Mouse (Mus musculus) bone marrow, adult 2 months (tissue): ENCODE measurements around the gene Mlst8. TPM values are rescaled to one million over a fixed set of nuclear protein-coding genes. Genes with fewer than 3 reads are reported as not detected.

ENCODE experiments used
- H3K27ac ChIP-seq: fragments of 200-500 bp; 2 replicates; pipeline ENCODE4 v1.5.1; 2012; ENCODE audit warnings: low read depth, mild to moderate bottlenecking, control low read depth, inconsistent platforms, low read length; ENCODE audit not compliant: control insufficient read depth, poor library complexity, insufficient read depth
- H3K4me1 ChIP-seq: fragments of 200-500 bp; 2 replicates; pipeline ENCODE4 v1.6.1; 2011; ENCODE audit warnings: low read length; ENCODE audit not compliant: control insufficient read depth, insufficient read depth
- H3K4me3 ChIP-seq: fragments of 200-500 bp; replicated peaks from 2 replicates; pipeline ENCODE3; 2011; ENCODE audit warnings: mild to moderate bottlenecking, low read depth, low read length, control low read depth; ENCODE audit not compliant: control insufficient read depth
- CTCF ChIP-seq: fragments of 200-500 bp; IDR thresholded peaks from 2 replicates; pipeline ENCODE4 v1.5.1; 2011; ENCODE audit warnings: low read length, control low read depth; ENCODE audit not compliant: control insufficient read depth, insufficient read depth
- POLR2A ChIP-seq: fragments of 200-500 bp; IDR thresholded peaks from 2 replicates; pipeline ENCODE4 v1.6.1; 2011; ENCODE audit warnings: low read depth, mild to moderate bottlenecking, control low read depth, low read length, borderline replicate concordance; ENCODE audit not compliant: control insufficient read depth
- WGBS: fragments of 180-500 bp; shearing (Covaris S2); methylation state at CpG from one replicate; pipeline ENCODE4 v1.1.7; 2018; 5-methylcytosine and 5-hydroxymethylcytosine counted together
- polyA plus RNA-seq: library from polyadenylated mRNA; stranded (reverse); fragments of >200 nt; gene quantifications from 2 replicates; pipeline ENCODE4 v1.2.4, GENCODE M21; 2011; ENCODE audit warnings: low replicate concordance; ENCODE audit not compliant: missing spikeins, insufficient read depth, insufficient read length

The Mlst8 gene
- polyA plus RNA-seq, 1 experiment = 22.9 TPM

GRCm38 (mm10) chr17:24513609-24514008, 34.7 kb upstream of the Mlst8 start:
- TF ChIP-seq POLR2A = no peak
- peak; percentile 43; the same call in 1 of the 2 replicates for TF ChIP-seq CTCF
- 60% methylated on average over 5 of the region's 5 CpGs for WGBS
- no peak overlapping the region for H3K4me3 ChIP-seq
- H3K4me1 ChIP-seq = no peaks in the 10 kb centered on the region
- H3K27ac ChIP-seq = no peak overlapping the region

DNA sequence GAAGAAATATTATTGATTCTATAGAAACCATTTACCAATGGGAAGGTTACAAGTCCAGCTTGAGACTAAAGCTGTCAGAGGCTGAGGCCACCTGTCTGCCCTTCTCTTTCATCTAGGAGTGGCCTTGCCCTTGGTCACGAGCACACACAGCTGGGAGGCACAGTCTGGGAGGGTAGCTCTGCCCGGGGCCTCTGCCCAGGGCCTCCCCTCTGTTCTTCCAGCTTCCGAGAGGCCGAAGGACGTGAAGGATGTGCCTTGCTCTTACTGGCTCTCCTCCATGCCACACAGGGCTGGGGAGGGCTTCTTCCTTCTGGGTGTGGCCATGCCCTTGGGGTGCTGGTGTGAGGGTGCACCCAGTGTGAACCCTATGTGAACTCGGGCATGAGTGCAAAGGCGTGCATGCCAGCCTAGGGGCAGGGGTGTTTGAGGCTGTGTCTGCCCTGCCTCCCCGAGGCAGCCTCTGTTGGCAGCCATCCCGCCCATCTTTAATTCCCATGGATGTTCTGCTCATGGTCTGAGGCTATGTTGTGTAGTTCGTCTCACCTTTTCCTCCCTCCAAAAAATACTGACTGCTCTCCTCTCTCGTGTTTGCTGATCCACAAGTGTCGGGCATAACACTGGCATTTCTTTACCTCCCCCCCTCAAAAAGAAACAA, 29.1 kb upstream of the Mlst8 start:
- Histone ChIP-seq H3K27ac (no peak overlapping the region; the same call in 1 of the 2 replicates), H3K4me3 (no peak overlapping the region), H3K4me1 (no peaks in the 10 kb centered on the region)
- WGBS = 84% methylated on average over 12 of the region's 12 CpGs
- TF ChIP-seq CTCF (no peak), POLR2A (no peak)

DNA sequence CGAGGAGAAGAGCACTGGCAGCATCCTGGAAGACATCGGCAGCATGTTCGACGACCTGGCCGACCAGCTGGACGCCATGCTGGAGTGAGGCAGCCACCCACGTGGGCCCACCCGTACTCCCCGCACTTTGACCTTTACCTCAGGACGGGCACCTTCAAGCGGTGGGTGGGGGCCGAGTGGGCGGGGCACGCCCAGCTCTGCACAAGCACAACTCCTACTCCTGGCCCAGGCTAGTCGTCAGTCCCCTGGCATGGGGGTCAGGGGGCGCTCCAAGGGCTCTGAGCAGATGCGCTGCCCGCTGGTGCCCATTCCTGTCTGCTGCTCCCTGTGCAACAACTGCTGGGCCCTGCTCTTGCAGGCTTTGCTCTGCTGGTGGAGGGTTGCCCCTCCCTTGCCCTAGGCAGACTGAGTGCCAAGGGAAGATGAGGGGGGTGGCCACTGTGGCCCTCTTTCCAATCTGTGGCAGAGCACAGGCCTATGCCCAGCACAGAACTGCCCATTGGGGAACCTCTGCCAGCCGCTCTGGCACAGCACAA, 28.3 kb upstream of the Mlst8 start:
- Histone ChIP-seq H3K4me1 (no peaks in the 10 kb centered on the region), H3K4me3 (no peak overlapping the region), H3K27ac (no peak overlapping the region)
- 75% methylated on average over 19 of the region's 19 CpGs for WGBS
- TF ChIP-seq CTCF (no peak), POLR2A (no peak)

GRCm38 (mm10) chr17:24506332-24507070, 27.6 kb upstream of the Mlst8 start:
- no peak overlapping the region for H3K4me3 ChIP-seq
- H3K27ac ChIP-seq = no peak overlapping the region
- no peaks in the 10 kb centered on the region; the same call in 1 of the 2 replicates for H3K4me1 ChIP-seq
- 60% methylated on average over 36 of the region's 36 CpGs for WGBS
- no peak for TF ChIP-seq CTCF
- TF ChIP-seq POLR2A = no peak

- WGBS = 93% methylated on average over 30 of the region's 30 CpGs
- no peak overlapping the region for H3K4me3 ChIP-seq
- no peak overlapping the region for H3K27ac ChIP-seq
- H3K4me1 ChIP-seq = no peaks in the 10 kb centered on the region; the same call in 1 of the 2 replicates
- TF ChIP-seq POLR2A = no peak
- no peak for TF ChIP-seq CTCF
Observed at GRCm38 (mm10) chr17:24505286-24505955, 26.5 kb upstream of the Mlst8 start.

DNA sequence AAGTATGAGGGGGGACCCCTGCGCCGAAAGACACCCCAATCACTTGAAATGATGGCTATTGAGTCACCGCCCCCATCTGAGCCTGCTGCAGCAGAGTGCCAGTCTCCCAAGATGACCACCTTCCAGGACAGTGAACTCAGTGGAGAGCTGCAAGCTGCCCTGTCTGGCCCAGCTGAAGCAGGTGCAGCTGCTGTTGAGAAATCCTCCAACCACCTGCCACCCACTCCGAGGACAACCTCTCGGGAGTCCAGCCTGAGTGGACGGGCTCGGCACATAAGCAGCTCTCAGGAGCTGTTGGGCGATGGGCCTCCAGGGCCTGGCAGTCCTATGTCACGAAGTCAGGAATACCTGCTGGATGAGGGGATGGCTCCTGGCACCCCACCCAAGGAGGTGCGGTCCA, 25.2 kb upstream of the Mlst8 start:
- Histone ChIP-seq H3K4me3 (no peak overlapping the region), H3K27ac (no peak overlapping the region), H3K4me1 (no peaks in the 10 kb centered on the region; the same call in 1 of the 2 replicates)
- TF ChIP-seq POLR2A (no peak), CTCF (no peak)
- 87% methylated on average over 10 of the region's 10 CpGs for WGBS

DNA sequence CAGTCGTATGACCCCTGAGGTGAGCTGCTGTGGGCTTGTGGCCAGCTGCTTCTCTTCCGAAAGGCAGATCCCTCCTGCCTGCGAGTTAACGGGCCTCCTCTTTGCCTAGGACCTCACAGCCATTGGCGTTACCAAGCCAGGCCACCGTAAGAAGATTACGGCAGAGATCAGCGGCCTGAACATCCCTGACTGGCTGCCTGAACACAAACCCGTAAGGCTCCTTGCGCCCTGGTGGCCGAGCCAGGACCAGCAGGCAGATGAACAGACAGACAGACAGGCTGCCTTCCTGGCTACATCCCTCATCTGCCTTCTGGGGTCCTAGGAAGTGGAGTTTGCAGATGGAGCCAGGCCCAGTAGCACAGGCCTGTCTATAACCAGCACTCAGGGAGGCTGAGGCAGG, 23.3 kb upstream of the Mlst8 start:
- H3K4me1 ChIP-seq = peaks cover 2% of the 10 kb centered on the region; the same call in 1 of the 2 replicates
- WGBS = 63% methylated on average over 11 of the region's 11 CpGs
- H3K27ac ChIP-seq = no peak overlapping the region
- TF ChIP-seq CTCF (peak; percentile 30; the same call in 1 of the 2 replicates), POLR2A (no peak)
- no peak overlapping the region for H3K4me3 ChIP-seq

GRCm38 (mm10) chr17:24496026-24496425, 17.1 kb upstream of the Mlst8 start:
- H3K4me3 ChIP-seq = no peak overlapping the region
- TF ChIP-seq CTCF = no peak
- no peak for TF ChIP-seq POLR2A
- peaks cover 2% of the 10 kb centered on the region; the same call in 1 of the 2 replicates for H3K4me1 ChIP-seq
- WGBS = 80% methylated on average over 1 of the region's 1 CpGs
- H3K27ac ChIP-seq = no peak overlapping the region
